Mouse (Mus musculus): Measurements from ENCODE around the gene Plekhg2. TPM values are rescaled to one million over a fixed set of nuclear protein-coding genes. Genes with fewer than 3 reads are reported as not detected.

Plekhg2 gene
- polyA plus RNA-seq, 1 experiment from 2014 or later: 15.9 TPM

GRCm38 (mm10) chr7:28386462-28386861, 14.1 kb upstream of the Plekhg2 start:
- no peak overlapping the region for H3K4me2 ChIP-seq (ENCODE audit: low read depth, low read length)
- no peaks in the 10 kb centered on the region for H3K27me3 ChIP-seq (ENCODE audit: control insufficient read depth, insufficient read depth, low read length)
- H3K9me3 ChIP-seq (ENCODE audit: control insufficient read depth, low read length): no peaks in the 10 kb centered on the region
- no peak overlapping the region for H3K4me3 ChIP-seq (ENCODE audit: low read depth, low read length)
- H3K36me3 ChIP-seq (ENCODE audit: control insufficient read depth, insufficient read depth, low read length): peaks cover 22% of the 10 kb centered on the region
- WGBS: 16% methylated on average over 4 of the region's 4 CpGs
- H3K9ac ChIP-seq (replicated peaks; ENCODE audit: low read depth, low read length): no peak overlapping the region
- H3K27ac ChIP-seq (ENCODE audit: low read depth, low read length): no peak overlapping the region; the same call in 1 of the 2 replicates
- peak; percentile 55; the same call in 1 of the 2 replicates for ATAC-seq (ENCODE audit: low read depth)
- peaks cover 2% of the 10 kb centered on the region for H3K4me1 ChIP-seq (ENCODE audit: control insufficient read depth, insufficient read depth, low read length)

GRCm38 (mm10) chr7:28386007-28386406, 13.6 kb upstream of the Plekhg2 start:
- Histone ChIP-seq H3K4me3 (ENCODE audit: low read depth, low read length) (no peak overlapping the region), H3K9ac (replicated peaks; ENCODE audit: low read depth, low read length) (no peak overlapping the region), H3K4me2 (ENCODE audit: low read depth, low read length) (no peak overlapping the region), H3K36me3 (ENCODE audit: control insufficient read depth, insufficient read depth, low read length) (peaks cover 22% of the 10 kb centered on the region), H3K4me1 (ENCODE audit: control insufficient read depth, insufficient read depth, low read length) (peaks cover 6% of the 10 kb centered on the region; the same call in 1 of the 2 replicates), H3K9me3 (ENCODE audit: control insufficient read depth, low read length) (no peaks in the 10 kb centered on the region), H3K27ac (ENCODE audit: low read depth, low read length) (no peak overlapping the region; the same call in 1 of the 2 replicates), H3K27me3 (ENCODE audit: control insufficient read depth, insufficient read depth, low read length) (no peaks in the 10 kb centered on the region)
- ATAC-seq (ENCODE audit: low read depth): no peak
- 87% methylated on average over 7 of the region's 7 CpGs for WGBS

GRCm38 (mm10) chr7:28385196-28385595, 12.8 kb upstream of the Plekhg2 start:
- Histone ChIP-seq H3K27ac (ENCODE audit: low read depth, low read length) (no peak overlapping the region), H3K4me2 (ENCODE audit: low read depth, low read length) (no peak overlapping the region), H3K9ac (replicated peaks; ENCODE audit: low read depth, low read length) (no peak overlapping the region), H3K36me3 (ENCODE audit: control insufficient read depth, insufficient read depth, low read length) (peaks cover 16% of the 10 kb centered on the region), H3K9me3 (ENCODE audit: control insufficient read depth, low read length) (no peaks in the 10 kb centered on the region), H3K27me3 (ENCODE audit: control insufficient read depth, insufficient read depth, low read length) (no peaks in the 10 kb centered on the region), H3K4me3 (ENCODE audit: low read depth, low read length) (no peak overlapping the region), H3K4me1 (ENCODE audit: control insufficient read depth, insufficient read depth, low read length) (peaks cover 9% of the 10 kb centered on the region; the same call in 1 of the 2 replicates)
- no peak for ATAC-seq (ENCODE audit: low read depth)
- WGBS: 89% methylated on average over 9 of the region's 9 CpGs

- Histone ChIP-seq H3K9ac (replicated peaks; ENCODE audit: low read depth, low read length) (no peak overlapping the region), H3K27ac (ENCODE audit: low read depth, low read length) (no peak overlapping the region), H3K4me3 (ENCODE audit: low read depth, low read length) (no peak overlapping the region), H3K27me3 (ENCODE audit: control insufficient read depth, insufficient read depth, low read length) (no peaks in the 10 kb centered on the region), H3K36me3 (ENCODE audit: control insufficient read depth, insufficient read depth, low read length) (peaks cover 10% of the 10 kb centered on the region; the same call in 1 of the 2 replicates), H3K4me2 (ENCODE audit: low read depth, low read length) (no peak overlapping the region), H3K4me1 (ENCODE audit: control insufficient read depth, insufficient read depth, low read length) (peaks cover 11% of the 10 kb centered on the region; the same call in 1 of the 2 replicates), H3K9me3 (ENCODE audit: control insufficient read depth, low read length) (no peaks in the 10 kb centered on the region)
- 89% methylated on average over 6 of the region's 6 CpGs for WGBS
- no peak for ATAC-seq (ENCODE audit: low read depth)
Measured at GRCm38 (mm10) chr7:28384162-28384561, 11.8 kb upstream of the Plekhg2 start.

GRCm38 (mm10) chr7:28383606-28384005, 11.2 kb upstream of the Plekhg2 start:
- Histone ChIP-seq H3K4me2 (ENCODE audit: low read depth, low read length) (no peak overlapping the region), H3K9me3 (ENCODE audit: control insufficient read depth, low read length) (no peaks in the 10 kb centered on the region), H3K27me3 (ENCODE audit: control insufficient read depth, insufficient read depth, low read length) (no peaks in the 10 kb centered on the region), H3K27ac (ENCODE audit: low read depth, low read length) (no peak overlapping the region), H3K36me3 (ENCODE audit: control insufficient read depth, insufficient read depth, low read length) (peaks cover 4% of the 10 kb centered on the region; the same call in 1 of the 2 replicates), H3K4me3 (ENCODE audit: low read depth, low read length) (no peak overlapping the region), H3K4me1 (ENCODE audit: control insufficient read depth, insufficient read depth, low read length) (peaks cover 12% of the 10 kb centered on the region; the same call in 1 of the 2 replicates), H3K9ac (replicated peaks; ENCODE audit: low read depth, low read length) (no peak overlapping the region)
- no peak for ATAC-seq (ENCODE audit: low read depth)
- WGBS: 87% methylated on average over 4 of the region's 4 CpGs

GRCm38 (mm10) chr7:28382981-28383396, 10.6 kb upstream of the Plekhg2 start:
- H3K9ac ChIP-seq (replicated peaks; ENCODE audit: low read depth, low read length): no peak overlapping the region
- WGBS: 73% methylated on average over 11 of the region's 11 CpGs
- H3K9me3 ChIP-seq (ENCODE audit: control insufficient read depth, low read length): no peaks in the 10 kb centered on the region
- peaks cover 12% of the 10 kb centered on the region; the same call in 1 of the 2 replicates for H3K4me1 ChIP-seq (ENCODE audit: control insufficient read depth, insufficient read depth, low read length)
- H3K4me2 ChIP-seq (ENCODE audit: low read depth, low read length): no peak overlapping the region
- no peak overlapping the region for H3K4me3 ChIP-seq (ENCODE audit: low read depth, low read length)
- no peak for ATAC-seq (ENCODE audit: low read depth)
- no peak overlapping the region for H3K27ac ChIP-seq (ENCODE audit: low read depth, low read length)
- peaks cover 3% of the 10 kb centered on the region; the same call in 1 of the 2 replicates for H3K36me3 ChIP-seq (ENCODE audit: control insufficient read depth, insufficient read depth, low read length)
- H3K27me3 ChIP-seq (ENCODE audit: control insufficient read depth, insufficient read depth, low read length): no peaks in the 10 kb centered on the region

- peaks cover 12% of the 10 kb centered on the region; the same call in 1 of the 2 replicates for H3K4me1 ChIP-seq (ENCODE audit: control insufficient read depth, insufficient read depth, low read length)
- 83% methylated on average over 11 of the region's 12 CpGs for WGBS
- no peaks in the 10 kb centered on the region for H3K27me3 ChIP-seq (ENCODE audit: control insufficient read depth, insufficient read depth, low read length)
- H3K4me2 ChIP-seq (ENCODE audit: low read depth, low read length): peak overlapping the region; percentile 33; the same call in 1 of the 2 replicates
- H3K9ac ChIP-seq (replicated peaks; ENCODE audit: low read depth, low read length): no peak overlapping the region
- H3K27ac ChIP-seq (ENCODE audit: low read depth, low read length): no peak overlapping the region
- H3K36me3 ChIP-seq (ENCODE audit: control insufficient read depth, insufficient read depth, low read length): peaks cover 3% of the 10 kb centered on the region; the same call in 1 of the 2 replicates
- no peak overlapping the region for H3K4me3 ChIP-seq (ENCODE audit: low read depth, low read length)
- no peaks in the 10 kb centered on the region for H3K9me3 ChIP-seq (ENCODE audit: control insufficient read depth, low read length)
- ATAC-seq (ENCODE audit: low read depth): no peak
Measured at GRCm38 (mm10) chr7:28382347-28382951, 10.1 kb upstream of the Plekhg2 start.

GRCm38 (mm10) chr7:28381938-28382337, 9.5 kb upstream of the Plekhg2 start:
- ATAC-seq (ENCODE audit: low read depth): no peak
- H3K9ac ChIP-seq (replicated peaks; ENCODE audit: low read depth, low read length): peak overlapping the region; percentile 41; the same call in 1 of the 2 replicates

More at GRCm38 (mm10) chr7:28381938-28382337, 9.5 kb upstream of the Plekhg2 start:
- Histone ChIP-seq H3K4me1 (ENCODE audit: control insufficient read depth, insufficient read depth, low read length) (peaks cover 12% of the 10 kb centered on the region; the same call in 1 of the 2 replicates), H3K36me3 (ENCODE audit: control insufficient read depth, insufficient read depth, low read length) (peaks cover 3% of the 10 kb centered on the region; the same call in 1 of the 2 replicates), H3K27ac (ENCODE audit: low read depth, low read length) (peak overlapping the region; percentile 56), H3K9me3 (ENCODE audit: control insufficient read depth, low read length) (no peaks in the 10 kb centered on the region), H3K27me3 (ENCODE audit: control insufficient read depth, insufficient read depth, low read length) (no peaks in the 10 kb centered on the region), H3K4me3 (ENCODE audit: low read depth, low read length) (0 out of 2 replicates have a peak overlapping the region, but pooled peaks have one; percentile 6), H3K4me2 (ENCODE audit: low read depth, low read length) (peak overlapping the region; percentile 33; the same call in 1 of the 2 replicates)
- 9% methylated on average over 17 of the region's 20 CpGs for WGBS

All from neural tube, embryonic 14.5 days (tissue).